Mouse (Mus musculus) heart, postnatal 14 days (tissue): Measurements from ENCODE around the gene Rab4b. TPM values are rescaled to one million over a fixed set of nuclear protein-coding genes. Genes with fewer than 3 reads are reported as not detected.

Experiments
- DNase-seq, 2 experiments: peaks; one replicate each; pipeline ENCODE4 v3.0.0; 2021 to 2022
- intact Hi-C: fragments of 180-260 bp; cut with DNase I; formaldehyde crosslinking; loops from one replicate; pipeline ENCODE4 v1.15.1; 2025
- total RNA-seq, 2 experiments: library from RNA; stranded (reverse); gene quantifications; 2 replicates each; pipeline ENCODE4 v1.2.3; 2021

Gene Rab4b
- total RNA-seq, 2 experiments from 2014 or later, result 21.9 to 22.1 TPM

GRCm38 (mm10) chr7:27164112-27164947 lies 14.4 kb downstream of the Rab4b start:
- DNase-seq, result no peak
- intact Hi-C loops, result loop anchor here (5.0 to 10.0 kb wide), 2 partner anchors 33 to 320 kb away; partner anchors contain the start of genes BC024978, Sertad1 and Snrpa

GRCm38 (mm10) chr7:27163450-27163805 lies 15.3 kb downstream of the Rab4b start:
- intact Hi-C loops, result loop anchor here (2.0 to 10.0 kb wide), 3 partner anchors 15 to 321 kb away; partner anchors contain the start of genes BC024978, Rab4b, Sertad1 and Snrpa
- DNase-seq, result no peak

GRCm38 (mm10) chr7:27162780-27163449 lies 15.8 kb downstream of the Rab4b start:
- DNase-seq, result no peak
- intact Hi-C loops, result loop anchor here (2.0 to 10.0 kb wide), 3 partner anchors 16 to 322 kb away; partner anchors contain the start of genes BC024978, Rab4b, Sertad1 and Snrpa

GRCm38 (mm10) chr7:27161744-27162143 lies 17.0 kb downstream of the Rab4b start:
- intact Hi-C loops, result loop anchor here (2.0 to 10.0 kb wide), 3 partner anchors 17 to 323 kb away; partner anchors contain the start of genes BC024978, Rab4b, Sertad1 and Snrpa
- no peak for DNase-seq

- intact Hi-C loops, result loop anchor here (5.0 to 10.0 kb wide), 2 partner anchors 36 to 324 kb away; partner anchors contain the start of genes BC024978, Sertad1 and Snrpa
Measured at GRCm38 (mm10) chr7:27160921-27161320, 17.8 kb downstream of the Rab4b start.

GRCm38 (mm10) chr7:27159882-27160281 lies 18.8 kb downstream of the Rab4b start:
- peak; percentile 87 to 89 for DNase-seq

More at GRCm38 (mm10) chr7:27160921-27161320, 17.8 kb downstream of the Rab4b start:
- DNase-seq, result no peak

GRCm38 (mm10) chr7:27159256-27159655 lies 19.4 kb downstream of the Rab4b start:
- no peak for DNase-seq
- intact Hi-C loops, result loop anchor here (2.0 to 5.0 kb wide), 2 partner anchors 74 to 128 kb away; partner anchors contain the start of gene Coq8b

More at GRCm38 (mm10) chr7:27159882-27160281, 18.8 kb downstream of the Rab4b start:
- intact Hi-C loops, result loop anchor here (2.0 to 10.0 kb wide), 4 partner anchors 37 to 325 kb away; partner anchors contain the start of genes BC024978, Coq8b, Sertad1 and Snrpa

- DNase-seq, result no peak
- intact Hi-C loops, result loop anchor here (2.0 to 5.0 kb wide), 2 partner anchors 75 to 129 kb away; partner anchors contain the start of gene Coq8b
Measured at GRCm38 (mm10) chr7:27158171-27158570, 20.5 kb downstream of the Rab4b start.

GRCm38 (mm10) chr7:27156005-27156404 lies 22.7 kb downstream of the Rab4b start:
- intact Hi-C loops, result loop anchor here (5.0 kb wide), 1 partner anchor 131 kb away; no protein-coding TSS in a partner anchor
- DNase-seq, result no peak

- intact Hi-C loops, result no loop called here
- DNase-seq, result peak in 1 of 2 experiments; percentile 65
Measured at GRCm38 (mm10) chr7:27153205-27153764, 25.4 kb downstream of the Rab4b start, which contains the start of gene Cyp2t4. Gene Cyp2t4 (plus strand): TSS chr7:27153714.

- intact Hi-C loops, result no loop called here
- DNase-seq, result no peak
Measured at GRCm38 (mm10) chr7:27136410-27136996, 42.2 kb downstream of the Rab4b start.

GRCm38 (mm10) chr7:27133757-27134156 lies 44.9 kb downstream of the Rab4b start:
- intact Hi-C loops, result loop anchor here (2.0 kb wide), 1 partner anchor 143 kb away; no protein-coding TSS in a partner anchor
- DNase-seq, result no peak

GRCm38 (mm10) chr7:27133156-27133555 lies 45.5 kb downstream of the Rab4b start:
- intact Hi-C loops, result loop anchor here (2.0 kb wide), 1 partner anchor 144 kb away; no protein-coding TSS in a partner anchor

GRCm38 (mm10) chr7:27132588-27132987 lies 46.1 kb downstream of the Rab4b start:
- intact Hi-C loops, result loop anchor here (2.0 kb wide), 1 partner anchor 144 kb away; no protein-coding TSS in a partner anchor
- DNase-seq, result peak; percentile 51 to 71

More at GRCm38 (mm10) chr7:27133156-27133555, 45.5 kb downstream of the Rab4b start:
- DNase-seq, result peak in 1 of 2 experiments; percentile 34

- intact Hi-C loops, result no loop called here
- DNase-seq, result no peak
Measured at GRCm38 (mm10) chr7:27131387-27131786, 47.3 kb downstream of the Rab4b start.

GRCm38 (mm10) chr7:27130521-27131370 lies 48.0 kb downstream of the Rab4b start:
- no peak for DNase-seq
- intact Hi-C loops, result no loop called here

GRCm38 (mm10) chr7:27129811-27130210 lies 48.9 kb downstream of the Rab4b start:
- intact Hi-C loops, result loop anchor here (10.0 kb wide), 1 partner anchor 355 kb away; no protein-coding TSS in a partner anchor
- no peak for DNase-seq

GRCm38 (mm10) chr7:27128946-27129345 lies 49.8 kb downstream of the Rab4b start:
- intact Hi-C loops, result loop anchor here (10.0 kb wide), 1 partner anchor 354 kb away; no protein-coding TSS in a partner anchor
- no peak for DNase-seq
